Mouse (Mus musculus) layer of hippocampus, adult 11-12 months (tissue): ENCODE measurements around the gene Hist1h2aa.

Experiments
- DNase-seq: peaks from one replicate; pipeline ENCODE4 v3.0.0; 2022; ENCODE audit warnings: low spot score

Hist1h2aa gene

GRCm38 (mm10) chr13:23946254-23946653 is 12.0 kb downstream of the Hist1h2aa start:
- no peak for DNase-seq

GRCm38 (mm10) chr13:23949484-23950246 is 15.4 kb downstream of the Hist1h2aa start:
- peak; percentile 7 for DNase-seq

- no peak for DNase-seq
Observed at GRCm38 (mm10) chr13:23950928-23951327, 16.7 kb downstream of the Hist1h2aa start.

GRCm38 (mm10) chr13:23959776-23960175 is 25.5 kb downstream of the Hist1h2aa start:
- DNase-seq = no peak

GRCm38 (mm10) chr13:23964909-23965308 is 30.6 kb downstream of the Hist1h2aa start:
- DNase-seq = no peak

GRCm38 (mm10) chr13:23971870-23972269 is 37.6 kb downstream of the Hist1h2aa start:
- DNase-seq = no peak

GRCm38 (mm10) chr13:23972271-23972670 is 38.0 kb downstream of the Hist1h2aa start:
- no peak for DNase-seq
